Mouse (Mus musculus) heart, adult 2 months (tissue): Measurements from ENCODE around the gene Trim44.

Experiments
- CTCF ChIP-seq: fragments of 200-600 bp; IDR thresholded peaks from 2 replicates; pipeline ENCODE4 v1.8.1; 2022; ENCODE audit warnings: antibody characterized with exemption, mild to moderate bottlenecking, moderate library complexity
- POLR2A ChIP-seq: fragments of 200-500 bp; IDR thresholded peaks from 2 replicates; pipeline ENCODE4 v1.6.1; 2011; ENCODE audit warnings: mild to moderate bottlenecking, low read depth, low read length, control low read depth; ENCODE audit not compliant: insufficient read depth

GRCm38 (mm10) chr2:102257964-102258605 lies 149.5 kb downstream of the Trim44 start:
- no peak for TF ChIP-seq POLR2A
- TF ChIP-seq CTCF, result no peak
